Mouse (Mus musculus) kidney, postnatal 14 days (tissue): Measurements from ENCODE around the gene Ghrhr.

Experiments
- DNase-seq: peaks from one replicate; pipeline ENCODE4 v3.0.0; 2022; ENCODE audit warnings: mixed read lengths

The Ghrhr gene

DNA sequence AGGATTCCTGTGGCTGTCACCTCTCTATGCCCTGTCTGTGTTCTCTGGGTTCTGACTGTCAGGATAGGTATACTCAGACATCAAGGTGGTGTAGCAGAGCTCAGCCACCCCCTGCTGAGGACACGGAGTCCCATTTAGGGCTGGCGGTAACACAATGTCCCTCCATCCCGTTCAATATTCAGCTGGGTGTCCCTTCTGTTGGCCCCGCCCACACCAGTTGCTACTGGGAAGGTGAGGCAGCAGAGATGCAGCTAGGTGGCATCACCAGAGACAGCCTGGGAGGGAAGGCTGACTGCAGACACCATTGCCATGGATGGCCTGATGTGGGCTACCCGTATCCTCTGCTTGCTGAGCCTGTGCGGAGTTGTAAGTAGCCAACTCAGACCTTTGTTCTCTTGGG, at the start of gene Ghrhr:
Ghrhr (plus strand) TSS at position 220 of the 400 bp plus-strand sequence.
- DNase-seq, result no peak

- DNase-seq, result no peak
These were observed 49.8 kb upstream of the Ghrhr start for GRCm38 (mm10) chr6:55326299-55326698.

- DNase-seq, result no peak
These were observed 48.8 kb upstream of the Ghrhr start for GRCm38 (mm10) chr6:55327326-55327725.

- peak; percentile 69 for DNase-seq
These were observed 47.9 kb upstream of the Ghrhr start for GRCm38 (mm10) chr6:55328179-55328578.

- DNase-seq, result no peak
These were observed 44.8 kb upstream of the Ghrhr start for GRCm38 (mm10) chr6:55331315-55331714.

DNA sequence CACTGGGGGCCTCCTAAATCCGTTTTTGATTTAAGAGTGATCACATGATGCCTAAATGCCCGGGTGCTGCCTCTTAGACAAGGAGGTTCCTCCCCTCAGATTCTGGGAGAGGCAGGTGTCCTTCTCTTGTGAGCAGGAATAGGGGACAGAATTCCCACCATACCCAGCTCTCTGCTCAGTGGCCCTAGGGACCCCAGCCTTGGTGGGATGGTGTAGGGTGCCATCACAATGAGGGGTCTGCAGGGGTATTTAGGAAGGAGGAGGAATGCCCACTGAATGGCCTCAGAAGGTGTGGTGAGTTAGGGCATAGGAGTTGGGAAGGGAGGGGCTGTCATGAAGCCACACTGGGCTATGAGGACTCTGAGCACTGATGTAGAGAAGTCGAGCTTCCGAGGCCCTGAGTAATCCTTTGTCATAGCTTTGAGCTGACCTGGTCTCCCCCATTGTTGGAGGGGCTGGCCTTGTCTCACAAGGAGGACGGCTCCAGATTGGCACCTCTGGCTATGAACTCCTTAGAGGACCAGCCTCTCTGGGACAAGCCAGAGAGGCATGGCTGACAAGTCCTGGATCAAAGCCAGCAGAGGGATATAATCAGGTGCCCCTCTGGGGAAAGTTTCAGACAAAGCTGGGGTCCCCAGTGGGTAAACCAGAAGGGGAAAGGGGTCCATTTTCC, 43.9 kb upstream of the Ghrhr start:
- no peak for DNase-seq

DNA sequence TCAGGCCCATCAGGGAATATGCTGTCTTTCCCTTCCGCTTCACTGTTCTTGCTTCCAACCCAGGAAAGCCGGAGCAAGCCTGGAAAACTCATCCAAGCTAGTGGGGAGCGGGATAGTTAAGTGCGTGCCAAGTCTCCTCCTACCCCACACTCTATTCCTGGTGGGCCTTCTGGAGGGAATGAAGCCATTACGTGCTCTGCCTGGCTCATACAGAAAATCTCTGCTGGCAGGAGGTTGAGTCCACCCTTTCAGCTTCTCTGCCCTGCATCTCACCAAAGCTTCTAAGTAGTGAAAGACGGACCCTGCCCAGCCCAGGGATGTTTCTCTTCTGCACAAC, 43.4 kb upstream of the Ghrhr start:
- no peak for DNase-seq

GRCm38 (mm10) chr6:55335989-55336514, 40.0 kb upstream of the Ghrhr start, which contains the start of gene Aqp1:
Aqp1 (plus strand) TSS chr6:55336432.
- peak; percentile 88 for DNase-seq

GRCm38 (mm10) chr6:55337242-55337641, 38.9 kb upstream of the Ghrhr start:
- DNase-seq, result no peak

GRCm38 (mm10) chr6:55338077-55338476, 38.0 kb upstream of the Ghrhr start:
- peak; percentile 89 for DNase-seq

GRCm38 (mm10) chr6:55338934-55339825, 36.9 kb upstream of the Ghrhr start:
- DNase-seq, result no peak

DNA sequence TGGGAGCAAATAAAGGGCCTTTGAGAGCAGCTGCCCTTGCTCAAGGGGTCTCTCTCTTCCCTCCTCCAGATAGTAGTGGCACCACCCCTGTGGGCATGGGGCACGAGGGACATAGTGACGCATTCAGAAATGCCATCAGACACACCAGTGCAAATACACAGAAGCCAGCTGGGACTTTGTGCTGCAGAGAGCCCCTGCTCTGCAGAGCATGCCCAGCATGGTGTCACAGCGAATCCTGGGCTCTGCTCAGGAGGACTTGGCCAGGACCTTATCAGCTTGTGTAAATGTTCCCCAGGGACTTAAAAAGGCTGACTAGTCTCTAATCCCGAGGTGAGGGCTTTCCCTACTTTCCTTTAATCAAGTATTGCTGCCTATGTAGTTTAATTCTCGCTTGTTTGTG, 34.4 kb upstream of the Ghrhr start:
- DNase-seq, result no peak

DNA sequence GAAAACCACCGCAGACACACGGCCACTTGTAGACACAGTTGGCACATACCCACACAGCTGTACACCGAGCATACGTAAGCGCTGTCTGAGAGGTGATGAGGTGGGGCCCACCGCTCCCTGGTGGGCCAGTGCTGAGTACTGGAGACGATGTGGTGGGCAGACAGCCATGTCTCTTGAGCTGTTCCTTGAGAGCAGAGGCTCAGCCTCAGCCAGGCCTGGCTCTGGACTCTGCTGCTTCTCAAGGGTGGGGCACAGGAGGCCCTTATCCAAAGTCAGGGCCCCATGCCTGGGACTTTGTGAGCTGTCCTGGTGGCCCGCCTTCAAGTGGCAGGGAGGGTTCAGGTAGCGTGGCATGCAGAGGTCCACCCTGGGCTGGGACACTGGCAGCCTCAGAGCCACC, 33.8 kb upstream of the Ghrhr start:
- DNase-seq, result no peak

- DNase-seq, result no peak
These were observed 32.6 kb upstream of the Ghrhr start for GRCm38 (mm10) chr6:55343446-55343845.

DNA sequence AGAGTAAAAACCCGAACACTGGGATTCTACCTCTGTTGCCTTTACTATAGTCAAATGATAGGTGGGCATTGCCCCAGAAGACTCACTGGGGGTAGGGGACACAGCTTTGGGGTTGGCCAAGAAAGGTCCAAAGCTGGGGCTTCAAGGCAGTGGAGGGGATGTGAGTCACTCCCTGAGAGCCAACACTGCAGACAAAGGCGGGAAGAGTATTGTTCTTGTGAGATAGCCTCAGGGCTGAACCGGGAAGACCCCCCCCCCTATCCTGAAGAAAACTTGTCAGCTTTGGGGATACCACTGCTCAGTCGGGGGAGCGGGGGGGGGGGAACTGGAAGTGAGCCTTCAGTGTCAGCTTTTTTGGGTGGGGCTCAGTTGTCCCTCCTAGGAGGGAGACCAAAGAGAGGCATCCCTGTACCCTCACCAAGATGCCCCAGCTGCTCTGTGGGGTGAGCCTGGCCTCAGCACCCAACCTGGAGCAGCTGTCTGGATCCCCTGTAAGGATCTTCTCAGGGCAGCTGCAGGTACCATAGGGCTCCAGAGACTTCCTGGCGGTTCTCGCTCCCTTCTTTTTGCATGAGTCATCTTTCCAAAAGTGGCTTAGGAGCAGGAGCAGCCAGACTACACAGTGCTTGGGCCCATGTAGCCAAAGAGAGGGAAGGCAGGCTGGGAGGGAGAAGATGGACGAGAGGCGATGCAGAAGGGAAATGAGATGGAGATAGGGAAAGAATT, 31.6 kb upstream of the Ghrhr start:
- DNase-seq, result no peak

GRCm38 (mm10) chr6:55345264-55345663, 30.8 kb upstream of the Ghrhr start:
- no peak for DNase-seq

- DNase-seq, result no peak
These were observed 29.6 kb upstream of the Ghrhr start for GRCm38 (mm10) chr6:55346491-55346890.

DNA sequence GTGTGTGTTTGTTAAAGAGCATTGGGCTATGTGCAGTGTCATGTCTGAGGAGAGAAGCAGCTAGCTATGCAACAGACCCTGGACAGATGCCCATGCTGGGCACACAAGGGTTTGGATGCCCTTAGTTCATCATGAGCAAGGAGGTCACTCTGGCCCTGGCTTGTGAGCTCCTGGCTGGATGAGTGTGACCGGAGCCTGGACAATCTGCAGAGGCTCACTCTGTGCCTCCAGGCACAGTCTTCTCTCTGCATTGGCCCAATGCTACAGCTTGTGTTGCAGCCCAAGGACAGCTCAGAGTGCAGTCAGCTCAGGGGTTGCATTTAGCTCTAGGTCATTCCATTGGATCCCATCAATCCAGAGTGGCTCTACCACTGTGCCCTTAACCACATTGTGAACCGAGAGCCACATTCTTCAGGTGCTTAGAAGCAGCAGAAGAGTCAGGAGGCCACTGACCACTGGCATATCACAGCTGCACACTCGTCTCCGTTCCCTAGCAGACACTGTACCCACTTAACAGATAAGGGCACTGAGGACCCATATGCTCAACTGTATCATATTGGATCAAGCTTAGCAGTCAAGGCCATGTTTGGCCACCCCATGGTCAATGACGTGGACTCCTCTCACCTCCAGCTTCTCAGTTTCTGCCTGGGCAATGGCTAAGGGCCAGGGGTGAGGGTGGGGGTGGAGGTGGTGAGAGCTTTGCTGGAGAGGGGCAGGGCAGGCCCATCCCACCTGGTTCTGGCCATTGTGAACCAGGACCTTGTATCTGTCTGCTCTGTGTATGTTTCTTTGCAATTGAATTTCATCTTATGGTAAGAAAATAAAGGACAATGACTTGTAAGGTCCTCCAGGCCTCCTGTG, 28.2 kb upstream of the Ghrhr start:
- DNase-seq, result no peak

GRCm38 (mm10) chr6:55349231-55349630, 26.9 kb upstream of the Ghrhr start:
- no peak for DNase-seq

- DNase-seq, result no peak
These were observed 25.6 kb upstream of the Ghrhr start for GRCm38 (mm10) chr6:55350383-55350952.

DNA sequence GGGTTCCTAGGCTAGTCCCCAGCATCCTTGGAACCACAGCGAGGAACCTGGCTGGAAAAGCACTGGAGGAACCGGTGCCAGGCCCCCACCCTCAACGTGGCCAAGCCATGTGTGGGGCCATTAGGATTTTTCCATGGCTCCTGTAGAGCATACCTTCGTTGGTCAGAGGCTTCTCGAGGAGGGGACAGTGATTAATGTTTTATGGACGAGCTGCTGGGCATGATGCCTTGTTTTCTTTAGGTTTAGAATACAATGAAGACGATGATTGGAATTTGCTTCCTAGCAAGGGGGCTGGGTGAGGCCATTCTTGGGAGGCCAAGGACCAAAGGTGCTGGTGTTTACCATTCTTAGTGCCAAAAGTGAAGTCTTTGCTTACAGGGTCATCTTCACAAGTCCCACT, 24.4 kb upstream of the Ghrhr start:
- DNase-seq, result peak; percentile 48
